Comparison of ENCODE assay signal across 22 mouse cellular contexts in the genomic region with DNA sequence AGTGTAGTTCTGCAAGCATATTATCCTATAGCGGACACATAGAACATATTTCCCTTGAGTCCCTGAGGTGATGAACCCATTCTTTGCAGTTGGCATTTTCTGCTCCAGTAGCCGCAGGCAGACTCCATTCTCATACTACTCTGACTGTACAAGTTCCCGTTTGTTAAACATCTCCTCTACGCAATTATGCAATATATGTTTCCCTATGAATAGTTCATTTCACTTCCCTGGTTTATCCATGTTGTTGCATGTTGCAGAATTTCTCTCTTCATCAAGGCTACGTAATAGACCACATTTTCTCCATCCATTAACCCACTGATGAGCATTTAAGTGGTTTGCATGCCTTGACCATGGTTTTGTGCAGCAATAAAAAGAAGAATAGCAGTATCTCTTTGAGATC. TPM values are rescaled to one million over a fixed set of nuclear protein-coding genes. Genes with fewer than 3 reads are reported as not detected.
"Had no signal": no experiment of that assay in that cellular context is flagged by ENCODE, and none has a peak within 500 bp of the region (broad histone marks: within the 10 kb centered on the region; RNA-seq: fewer than 3 reads in every experiment).

No protein-coding gene starts in this region.

- ATAC-seq: hindbrain, postnatal 0 days; intestine, embryonic 16.5 days had no signal

- DNase-seq: gastrocnemius, adult 2 months; gastrocnemius, postnatal 10 days; gastrocnemius, postnatal 25 days; heart, adult 11 months; heart, adult 2 months; heart, postnatal 14 days; heart, postnatal 36 days; kidney, adult 11 months; kidney, adult 2 months; kidney, adult 9 months; kidney, postnatal 14 days; kidney, postnatal 36 days; layer of hippocampus, adult 9-11 months; layer of hippocampus, postnatal 36 days; liver; liver, embryonic 13.5 days had no signal

RNA-seq across cellular contexts. Expression of a gene that starts 42.1 kb away (rescaled TPM):
- total RNA-seq: heart, postnatal 36 days; hindbrain, postnatal 0 days; layer of hippocampus, adult 18-20 months; layer of hippocampus, postnatal 14 days; layer of hippocampus, postnatal 36 days; left cerebral cortex, postnatal 10 days; left cerebral cortex, postnatal 25 days had no signal
- polyA plus RNA-seq: heart, adult 2 months had no signal
